Comparison of ENCODE assay signal across 11 mouse cellular contexts in the genomic region with DNA sequence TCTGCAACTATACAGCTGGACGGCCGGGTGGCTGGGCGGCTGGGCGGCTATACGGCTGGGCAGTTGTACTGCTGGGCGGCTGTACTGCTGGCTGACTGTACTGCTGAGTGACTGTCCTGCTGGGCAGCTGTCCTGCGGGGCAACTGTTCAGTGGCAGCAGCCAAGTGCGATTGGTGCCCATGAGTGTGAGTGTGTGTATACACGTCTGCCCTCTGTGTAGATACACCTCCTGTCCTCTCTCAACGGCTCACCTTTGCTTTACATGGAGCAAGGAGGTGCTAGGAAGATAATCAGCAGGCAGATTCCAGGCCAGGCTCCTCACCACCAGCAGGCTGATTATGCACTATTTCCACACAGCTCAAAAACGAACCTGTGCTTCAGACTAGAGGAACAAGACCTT.
A peak's percentile ranks its signal among the peaks of the same experiment; 100 is the strongest.
DNase-seq lines count a peak whose midpoint lies in the region; ATAC-seq lines count a peak whose summit lies in the region.
"Had no signal": no experiment of that assay in that cellular context is flagged by ENCODE, and none has a peak within 500 bp of the region (broad histone marks: within the 10 kb centered on the region; RNA-seq: fewer than 3 reads in every experiment).

No protein-coding gene starts in this region.

- H3K27ac ChIP-seq in limb, embryonic 13.5 days = no peak overlapping the region
- no peak overlapping the region for H3K27ac ChIP-seq in limb, embryonic 10.5 days
- peak overlapping the region; percentile 66 for H3K27ac ChIP-seq in hindbrain, embryonic 13.5 days
- peak overlapping the region; percentile 54; the same call in 1 of the 2 replicates for H3K27ac ChIP-seq in neural tube, embryonic 13.5 days (replicated peaks)
- H3K27ac ChIP-seq: intestine, embryonic 15.5 days had no signal

- no peak overlapping the region for H3K4me2 ChIP-seq in limb, embryonic 13.5 days (replicated peaks)
- H3K4me2 ChIP-seq in hindbrain, embryonic 13.5 days = no peak overlapping the region
- H3K4me2 ChIP-seq in neural tube, embryonic 13.5 days = no peak overlapping the region
- H3K4me2 ChIP-seq: intestine, embryonic 15.5 days; liver, embryonic 11.5 days had no signal

- no peaks in the 10 kb centered on the region for H3K4me1 ChIP-seq in limb, embryonic 13.5 days
- 0 out of 2 replicates have a peak, but pooled peaks cover 2% of the 10 kb centered on the region for H3K4me1 ChIP-seq in limb, embryonic 10.5 days
- H3K4me1 ChIP-seq in hindbrain, embryonic 13.5 days (replicated peaks) = peaks cover 21% of the 10 kb centered on the region
- peaks cover 16% of the 10 kb centered on the region for H3K4me1 ChIP-seq in neural tube, embryonic 13.5 days (replicated peaks)
- H3K4me1 ChIP-seq: intestine, embryonic 15.5 days had no signal

- H3K27me3 ChIP-seq in limb, embryonic 13.5 days = no peaks in the 10 kb centered on the region
- no peaks in the 10 kb centered on the region for H3K27me3 ChIP-seq in limb, embryonic 10.5 days (ENCODE audit: low read depth, poor library complexity, severe bottlenecking)
- H3K27me3 ChIP-seq in hindbrain, embryonic 13.5 days = no peaks in the 10 kb centered on the region
- no peaks in the 10 kb centered on the region for H3K27me3 ChIP-seq in neural tube, embryonic 13.5 days
- H3K27me3 ChIP-seq: intestine, embryonic 15.5 days had no signal

- ATAC-seq in limb, embryonic 13.5 days (ENCODE audit: low FRiP score, low read depth) = no peak
- ATAC-seq in hindbrain, embryonic 13.5 days (ENCODE audit: low FRiP score) = no peak
- ATAC-seq in neural tube, embryonic 13.5 days (ENCODE audit: low read depth) = no peak
- ATAC-seq: intestine, embryonic 15.5 days had no signal

- 86% methylated on average over 11 of the region's 11 CpGs for WGBS in limb, embryonic 13.5 days
- 89% methylated on average over 11 of the region's 11 CpGs for WGBS in limb, embryonic 10.5 days
- 77% methylated on average over 11 of the region's 11 CpGs for WGBS in hindbrain, embryonic 13.5 days
- WGBS in neural tube, embryonic 13.5 days = 78% methylated on average over 11 of the region's 11 CpGs

- H3K36me3 ChIP-seq in limb, embryonic 13.5 days = no peaks in the 10 kb centered on the region
- H3K36me3 ChIP-seq in limb, embryonic 10.5 days = no peaks in the 10 kb centered on the region
- no peaks in the 10 kb centered on the region for H3K36me3 ChIP-seq in hindbrain, embryonic 13.5 days
- H3K36me3 ChIP-seq in neural tube, embryonic 13.5 days = no peaks in the 10 kb centered on the region
- H3K36me3 ChIP-seq: intestine, embryonic 15.5 days had no signal

- no peaks in the 10 kb centered on the region for H3K9me3 ChIP-seq in limb, embryonic 13.5 days
- H3K9me3 ChIP-seq in limb, embryonic 10.5 days (replicated peaks) = no peaks in the 10 kb centered on the region
- no peaks in the 10 kb centered on the region for H3K9me3 ChIP-seq in hindbrain, embryonic 13.5 days
- no peaks in the 10 kb centered on the region for H3K9me3 ChIP-seq in neural tube, embryonic 13.5 days
- H3K9me3 ChIP-seq: intestine, embryonic 15.5 days had no signal

- no peak overlapping the region for H3K4me3 ChIP-seq in limb, embryonic 13.5 days
- no peak overlapping the region for H3K4me3 ChIP-seq in limb, embryonic 10.5 days
- no peak overlapping the region for H3K4me3 ChIP-seq in hindbrain, embryonic 13.5 days
- no peak overlapping the region for H3K4me3 ChIP-seq in neural tube, embryonic 13.5 days
- H3K4me3 ChIP-seq: intestine, embryonic 15.5 days had no signal

- peak overlapping the region; percentile 25; the same call in 1 of the 2 replicates for H3K9ac ChIP-seq in limb, embryonic 13.5 days
- 0 out of 2 replicates have a peak overlapping the region, but pooled peaks have one; percentile 9 for H3K9ac ChIP-seq in hindbrain, embryonic 13.5 days
- H3K9ac ChIP-seq in neural tube, embryonic 13.5 days = no peak overlapping the region
- H3K9ac ChIP-seq: intestine, embryonic 15.5 days had no signal

- peak; percentile 53 to 55 for DNase-seq in cerebellum, adult 18-20 months
- DNase-seq in cerebellum, adult 9-11 months = no peak
- no peak for DNase-seq in limb, embryonic 10.5 days (ENCODE audit: low spot score)
- no peak for DNase-seq in lung, postnatal 14 days
- DNase-seq in B cell, adult 2 months = no peak
- DNase-seq: right cerebral cortex, adult 18-20 months had no signal

Comparison
In these comparisons a context has a peak if more than half of its experiments do, and no peak if none do; other contexts are left out.
1. DNase-seq: peak in cerebellum, adult 18-20 months (2 of 2); none in cerebellum, adult 9-11 months (single experiment), limb, embryonic 10.5 days (single experiment), lung, postnatal 14 days (single experiment) and B cell, adult 2 months (0 of 2).
2. H3K27ac ChIP-seq: peak in hindbrain, embryonic 13.5 days (single experiment) and neural tube, embryonic 13.5 days (single experiment); none in limb, embryonic 13.5 days (single experiment) and limb, embryonic 10.5 days (single experiment).